Mouse (Mus musculus): Measurements from ENCODE around the gene Cstb. TPM values are rescaled to one million over a fixed set of nuclear protein-coding genes. Genes with fewer than 3 reads are reported as not detected.
A peak's percentile ranks its signal among the peaks of the same experiment; 100 is the strongest.

Cstb gene
- polyA plus RNA-seq, 1 experiment: 101 TPM

DNA sequence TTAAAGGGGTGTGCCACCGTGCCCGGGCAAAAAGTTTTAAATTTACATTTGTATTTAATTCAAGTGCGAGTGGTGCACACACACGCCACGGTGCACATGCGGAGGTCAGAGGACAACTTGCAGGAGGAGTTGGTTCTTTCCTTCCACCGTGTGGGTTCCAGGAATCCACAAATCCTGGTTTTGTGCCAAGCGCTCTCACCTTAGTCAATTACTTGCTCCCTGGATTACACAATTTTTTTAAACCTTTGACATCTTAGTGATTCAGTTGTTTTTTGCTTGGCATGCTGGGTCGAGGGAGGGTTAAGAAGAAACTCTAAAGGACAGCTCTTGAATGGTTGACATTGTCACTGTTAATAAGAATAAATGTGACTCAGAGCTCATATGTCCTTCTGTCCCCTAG, 41.2 kb downstream of the Cstb start:
- H3K4me1 ChIP-seq: peaks cover 87% of the 10 kb centered on the region
- TF ChIP-seq FLI1 (IDR thresholded peaks at IDR 0.05; ENCODE audit: low read length) (no peak), GATA1 (IDR thresholded peaks at IDR 0.05; ENCODE audit: borderline replicate concordance, low read length) (no peak)
- peaks cover 13% of the 10 kb centered on the region for H3K27me3 ChIP-seq (replicated peaks)

DNA sequence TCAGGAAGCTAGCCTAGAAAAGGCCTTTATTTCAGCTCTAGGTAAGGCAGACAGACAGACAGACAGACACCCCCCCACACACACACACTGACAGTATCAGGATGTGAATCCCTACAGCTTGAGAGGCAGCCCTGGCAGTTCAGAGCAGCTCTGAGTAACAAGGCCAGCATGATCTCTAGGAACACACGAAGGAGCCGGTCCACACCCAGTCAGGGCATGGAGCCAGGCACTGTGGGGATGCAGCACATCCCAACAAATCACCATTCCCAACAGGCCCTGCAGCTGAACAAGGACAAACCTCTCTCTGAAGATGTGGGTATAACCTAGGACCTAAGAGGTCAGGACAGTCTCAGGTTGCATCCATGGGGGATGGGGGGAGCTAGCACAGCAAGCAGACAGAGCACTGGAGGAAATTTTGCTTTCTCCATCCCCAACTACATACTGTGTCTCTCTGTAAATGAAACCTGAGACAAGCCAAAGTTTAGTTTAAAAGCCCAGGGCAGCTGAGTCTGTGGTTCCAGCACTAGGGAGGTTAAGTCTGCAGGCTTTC, 42.4 kb downstream of the Cstb start:
- no peak for TF ChIP-seq FLI1 (IDR thresholded peaks at IDR 0.05; ENCODE audit: low read length)
- TF ChIP-seq GATA1 (IDR thresholded peaks at IDR 0.05; ENCODE audit: borderline replicate concordance, low read length): no peak
- peaks cover 84% of the 10 kb centered on the region for H3K4me1 ChIP-seq
- no peak overlapping the region for H3K4me3 ChIP-seq (replicated peaks)
- H3K9me3 ChIP-seq: no peaks in the 10 kb centered on the region
- H3K36me3 ChIP-seq (replicated peaks; ENCODE audit: low read length): no peaks in the 10 kb centered on the region
- H3K27me3 ChIP-seq (replicated peaks): peaks cover 20% of the 10 kb centered on the region

More for the DNA sequence above, 41.2 kb downstream of the Cstb start:
- H3K9me3 ChIP-seq: no peaks in the 10 kb centered on the region
- H3K4me3 ChIP-seq (replicated peaks): no peak overlapping the region
- no peaks in the 10 kb centered on the region for H3K36me3 ChIP-seq (replicated peaks; ENCODE audit: low read length)

DNA sequence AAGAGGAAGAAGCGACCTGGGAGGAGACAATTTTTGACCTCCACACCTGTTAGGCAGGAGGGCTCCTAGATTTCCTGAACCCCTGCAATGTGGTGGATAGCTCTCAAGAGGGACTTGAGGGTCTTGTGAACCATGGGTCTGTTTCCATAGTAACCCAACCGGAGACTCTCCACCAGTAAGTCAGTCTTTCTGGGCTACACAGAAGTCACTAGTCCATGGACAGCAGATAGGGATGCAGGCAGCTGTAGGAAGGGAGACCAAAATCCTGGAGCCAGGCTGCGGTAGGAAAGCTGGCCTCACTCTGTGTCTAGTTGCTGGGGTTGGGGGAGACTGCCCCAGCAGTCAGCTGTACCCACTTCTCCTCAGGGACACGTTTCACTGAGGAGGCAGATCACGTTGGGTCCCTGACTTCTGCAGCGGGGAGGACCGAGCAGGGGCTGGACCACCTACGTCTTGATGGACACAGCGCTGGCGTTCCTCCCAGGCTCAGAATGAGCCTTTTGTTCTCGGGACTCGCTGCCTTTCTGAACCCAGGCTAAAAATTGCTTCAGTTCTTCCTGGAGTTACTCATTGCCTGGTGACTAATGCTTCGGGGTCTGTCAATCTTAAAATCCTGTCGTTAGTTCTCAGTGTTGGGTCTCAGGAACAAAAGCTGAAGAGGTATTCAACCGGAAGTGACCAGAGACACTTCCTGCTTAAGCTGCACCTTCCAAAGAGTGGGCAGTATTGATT, 45.3 kb downstream of the Cstb start:
- peaks cover 25% of the 10 kb centered on the region for H3K27me3 ChIP-seq (replicated peaks)
- no peak for TF ChIP-seq FLI1 (IDR thresholded peaks at IDR 0.05; ENCODE audit: low read length)
- TF ChIP-seq GATA1 (IDR thresholded peaks at IDR 0.05; ENCODE audit: borderline replicate concordance, low read length): no peak
- no peaks in the 10 kb centered on the region for H3K36me3 ChIP-seq (replicated peaks; ENCODE audit: low read length)
- H3K9me3 ChIP-seq: no peaks in the 10 kb centered on the region
- peaks cover 74% of the 10 kb centered on the region for H3K4me1 ChIP-seq
- peak overlapping the region; percentile 64 for H3K4me3 ChIP-seq (replicated peaks)

DNA sequence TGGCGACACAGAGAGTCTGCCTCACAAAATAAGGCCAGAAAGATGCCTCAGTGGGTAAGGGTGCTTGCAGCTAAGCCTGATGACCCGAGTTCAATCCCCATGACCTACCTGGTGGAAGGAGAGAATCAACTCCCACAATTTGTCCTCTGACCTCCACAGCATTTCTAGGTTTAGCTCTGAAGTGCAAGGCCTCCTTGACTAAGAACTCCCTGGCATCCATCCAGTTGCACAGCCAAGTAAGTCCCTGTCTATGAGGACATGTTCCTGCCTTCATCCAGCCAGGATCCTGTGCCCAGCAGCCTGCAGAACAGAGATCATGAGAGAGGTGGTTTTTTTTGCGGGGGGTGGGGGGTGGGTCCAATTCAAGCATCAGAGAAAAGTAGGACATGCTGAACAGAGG, 46.6 kb downstream of the Cstb start:
- Histone ChIP-seq H3K36me3 (replicated peaks; ENCODE audit: low read length) (no peaks in the 10 kb centered on the region), H3K4me3 (replicated peaks) (no peak overlapping the region), H3K27me3 (replicated peaks) (peaks cover 25% of the 10 kb centered on the region), H3K4me1 (peaks cover 71% of the 10 kb centered on the region), H3K9me3 (no peaks in the 10 kb centered on the region)
- TF ChIP-seq GATA1 (IDR thresholded peaks at IDR 0.05; ENCODE audit: borderline replicate concordance, low read length): no peak
- TF ChIP-seq FLI1 (IDR thresholded peaks at IDR 0.05; ENCODE audit: low read length): no peak

DNA sequence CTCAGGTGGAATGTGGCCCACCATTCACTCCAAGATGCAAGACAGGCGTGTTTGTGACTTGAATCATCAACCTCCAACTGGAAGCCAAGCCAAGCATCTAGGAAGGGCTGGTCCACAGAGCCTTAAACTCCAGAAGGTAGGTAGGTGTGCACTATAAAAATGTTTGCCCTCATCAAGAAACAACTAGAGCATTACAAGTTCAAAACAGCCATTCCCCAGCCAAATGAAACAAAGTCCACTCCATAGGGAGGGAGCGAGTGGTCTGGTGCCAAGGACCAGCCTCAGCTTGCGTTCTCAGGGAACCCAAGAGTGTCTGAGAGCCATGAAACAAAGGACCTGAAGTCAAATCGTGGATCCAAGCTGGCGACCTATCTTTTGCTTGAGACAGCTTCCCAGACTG, 48.0 kb downstream of the Cstb start:
- Histone ChIP-seq H3K27me3 (replicated peaks) (peaks cover 23% of the 10 kb centered on the region), H3K36me3 (replicated peaks; ENCODE audit: low read length) (no peaks in the 10 kb centered on the region), H3K4me3 (replicated peaks) (no peak overlapping the region), H3K9me3 (no peaks in the 10 kb centered on the region), H3K4me1 (peaks cover 65% of the 10 kb centered on the region)
- TF ChIP-seq FLI1 (IDR thresholded peaks at IDR 0.05; ENCODE audit: low read length) (no peak), GATA1 (IDR thresholded peaks at IDR 0.05; ENCODE audit: borderline replicate concordance, low read length) (no peak)

DNA sequence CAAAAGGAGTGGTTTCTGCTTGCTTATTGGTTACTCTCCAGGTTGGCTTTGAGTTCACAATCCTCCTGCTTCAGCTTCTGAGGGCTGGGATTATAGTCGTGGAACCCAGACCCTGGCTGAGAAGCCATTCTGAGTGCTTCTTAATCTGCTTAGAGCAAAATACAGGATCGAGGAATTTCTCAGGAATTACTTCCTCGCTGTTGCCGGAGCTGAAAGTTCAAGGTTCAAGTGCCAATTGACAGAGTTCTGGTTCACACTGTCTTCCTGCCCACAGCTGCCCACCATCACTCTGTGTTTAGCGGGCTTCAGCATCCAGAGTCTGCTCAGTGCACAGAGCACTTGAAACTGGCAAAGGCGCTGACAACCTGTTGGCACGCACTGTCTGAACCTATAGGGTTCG, 49.3 kb downstream of the Cstb start:
- Histone ChIP-seq H3K4me1 (peaks cover 70% of the 10 kb centered on the region), H3K36me3 (replicated peaks; ENCODE audit: low read length) (no peaks in the 10 kb centered on the region), H3K4me3 (replicated peaks) (no peak overlapping the region), H3K9me3 (no peaks in the 10 kb centered on the region), H3K27me3 (replicated peaks) (peaks cover 23% of the 10 kb centered on the region)
- TF ChIP-seq GATA1 (IDR thresholded peaks at IDR 0.05; ENCODE audit: borderline replicate concordance, low read length): no peak
- TF ChIP-seq FLI1 (IDR thresholded peaks at IDR 0.05; ENCODE audit: low read length): no peak

DNA sequence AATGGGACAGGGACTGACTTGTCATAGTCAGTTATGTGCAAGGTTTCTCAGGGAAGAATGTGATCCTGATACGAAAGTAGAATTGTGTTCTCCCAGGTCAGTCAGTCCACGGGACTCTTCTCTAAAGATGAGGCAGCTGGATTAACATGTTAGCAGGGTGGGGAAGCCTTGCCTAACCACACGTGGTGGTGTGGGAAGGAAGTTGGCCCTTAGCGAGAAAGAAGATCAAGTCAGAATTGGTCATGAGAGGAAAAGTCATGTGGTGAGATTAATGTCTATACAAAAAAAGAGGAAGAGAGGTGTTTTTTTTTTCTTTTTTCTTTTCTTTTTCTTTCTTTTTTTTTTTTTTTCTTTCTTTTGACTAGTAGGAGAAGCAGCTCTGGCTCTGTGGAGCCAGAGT, 51.4 kb downstream of the Cstb start:
- Histone ChIP-seq H3K36me3 (replicated peaks; ENCODE audit: low read length) (no peaks in the 10 kb centered on the region), H3K9me3 (peaks cover 6% of the 10 kb centered on the region), H3K27me3 (replicated peaks) (peaks cover 15% of the 10 kb centered on the region), H3K4me3 (replicated peaks) (peak overlapping the region; percentile 19), H3K4me1 (peaks cover 70% of the 10 kb centered on the region)
- TF ChIP-seq FLI1 (IDR thresholded peaks at IDR 0.05; ENCODE audit: low read length): no peak
- TF ChIP-seq GATA1 (IDR thresholded peaks at IDR 0.05; ENCODE audit: borderline replicate concordance, low read length): no peak

Other genes with a start within 250 kb of the Cstb start
- 1.3 and 2.9 TPM in 2 replicates for gene Pwp2, start 240.5 kb upstream of the Cstb start, polyA plus RNA-seq (2012; ENCODE audit: insufficient read depth, low replicate concordance)
- 11.0 and 13.6 TPM in 2 replicates for gene Trappc10, start 181.0 kb upstream of the Cstb start, polyA plus RNA-seq (2012; ENCODE audit: insufficient read depth, low replicate concordance)
- 205 and 237 TPM in 2 replicates for gene Agpat3, start 73.2 kb upstream of the Cstb start, polyA plus RNA-seq (2012; ENCODE audit: insufficient read depth, low replicate concordance)
- 67.0 and 210 TPM in 2 replicates for gene Rrp1, start 12.6 kb upstream of the Cstb start, polyA plus RNA-seq (2012; ENCODE audit: insufficient read depth, low replicate concordance)
- 10.6 and 10.9 TPM in 2 replicates for gene Pdxk, start 39.3 kb downstream of the Cstb start, polyA plus RNA-seq (2012; ENCODE audit: insufficient read depth, low replicate concordance)
- gene Olfr1358, start 91.8 kb downstream of the Cstb start, polyA plus RNA-seq (2012; ENCODE audit: insufficient read depth, low replicate concordance): not detected in 2 replicates
- gene Ilvbl, start 148.7 kb downstream of the Cstb start, polyA plus RNA-seq (2012; ENCODE audit: insufficient read depth, low replicate concordance): 13.1 and 13.2 TPM in 2 replicates
- gene Syde1, start 166.3 kb downstream of the Cstb start, polyA plus RNA-seq (2012; ENCODE audit: insufficient read depth, low replicate concordance): 2.0 and 2.8 TPM in 2 replicates
- gene Olfr1357, start 192.4 kb downstream of the Cstb start, polyA plus RNA-seq (2012; ENCODE audit: insufficient read depth, low replicate concordance): 0.12 TPM in 1 of 2 replicates, not detected in the other